Mouse (Mus musculus): ENCODE measurements around the gene Madd.
A peak's percentile ranks its signal among the peaks of the same experiment; 100 is the strongest.

DNA sequence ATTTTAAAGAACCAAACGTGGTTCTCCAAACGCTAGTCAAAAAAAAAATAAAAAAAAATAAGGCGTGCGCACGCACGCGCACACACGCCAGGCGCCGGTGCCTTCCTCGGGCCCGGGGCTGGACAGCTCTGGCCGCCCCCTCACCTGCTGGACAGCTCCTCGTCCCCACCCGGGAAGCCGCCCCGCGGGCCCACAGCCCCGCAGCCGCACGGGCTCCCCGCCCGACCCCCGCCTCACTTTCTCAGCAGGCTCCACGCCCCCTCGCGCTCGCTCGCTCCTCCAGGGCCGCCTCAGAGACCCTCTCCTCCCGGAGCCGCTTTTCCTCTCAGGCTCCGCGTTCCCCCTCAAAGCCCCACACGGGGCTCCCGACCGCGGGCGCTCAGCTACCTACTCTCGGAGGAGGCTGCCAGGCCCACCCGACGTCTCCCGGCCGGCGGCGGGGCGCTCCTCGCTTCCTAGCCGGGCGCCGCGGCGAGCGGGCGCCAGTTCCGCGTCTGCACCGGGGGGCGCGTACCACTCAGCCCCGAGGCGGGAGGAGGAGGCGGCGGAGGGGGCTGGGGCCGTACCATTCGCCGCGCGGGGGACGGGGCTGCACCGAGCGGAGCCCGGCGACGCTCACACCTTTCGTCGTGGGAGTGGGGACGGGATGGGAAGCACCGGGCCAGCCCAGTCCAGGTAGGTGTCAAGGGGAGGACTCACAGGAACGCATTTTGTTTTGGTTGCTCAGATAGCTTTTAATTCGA lies 1.1 kb downstream of the Madd start:
- TF ChIP-seq POLR2A (IDR thresholded peaks at IDR 0.05; ENCODE audit: low read depth, low read length) (peak; percentile 25; the same call in 1 of the 2 replicates), CTCF (IDR thresholded peaks at IDR 0.05; ENCODE audit: extremely low read depth, insufficient read length, insufficient replicate concordance, low read depth, low read length) (no peak)

All from small intestine, adult 2 months (tissue).